Mouse (Mus musculus): ENCODE data around the gene Jaml.

Jaml gene

GRCm38 (mm10) chr9:45042056-45042720 is 36.8 kb upstream of the Jaml start:
- Histone ChIP-seq H3K27me3 (ENCODE audit: insufficient read depth, low read length) (peaks cover 53% of the 10 kb centered on the region), H3K4me1 (replicated peaks; ENCODE audit: low read depth, low read length) (peaks cover 56% of the 10 kb centered on the region), H3K9me3 (ENCODE audit: low read length) (no peaks in the 10 kb centered on the region), H3K4me3 (replicated peaks; ENCODE audit: low read length) (peak overlapping the region; percentile 78), H3K36me3 (ENCODE audit: insufficient read depth, low read length) (peaks cover 10% of the 10 kb centered on the region)
- no peak for TF ChIP-seq POU5F1 (IDR thresholded peaks at IDR 0.05; ENCODE audit: borderline replicate concordance, low read length)
- TF ChIP-seq NANOG (IDR thresholded peaks at IDR 0.05; ENCODE audit: borderline replicate concordance, low read length): no peak
- no peak for TF ChIP-seq CTCF (conservative IDR thresholded peaks at IDR 0.05; ENCODE audit: low read length)

DNA sequence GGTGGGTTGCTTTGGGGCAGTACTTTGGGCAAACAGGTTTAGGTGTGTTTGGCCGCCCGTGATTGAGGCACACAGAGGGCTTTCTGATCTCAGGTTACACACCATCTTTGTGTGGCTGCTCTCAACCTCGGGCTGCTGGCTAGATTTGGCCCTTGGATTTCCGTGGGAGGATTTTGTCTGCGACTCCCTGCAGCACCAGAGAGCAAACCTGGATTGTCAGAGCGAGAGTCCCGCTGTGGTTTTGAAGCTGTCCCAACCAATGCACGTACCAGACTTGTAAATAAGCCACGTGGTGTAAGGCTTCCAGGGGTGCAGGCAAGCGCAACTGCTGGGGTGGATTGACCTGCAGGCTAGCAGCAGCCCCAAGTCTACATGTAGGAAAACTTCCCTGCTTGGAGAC is 36.0 kb upstream of the Jaml start:
- H3K4me1 ChIP-seq (replicated peaks; ENCODE audit: low read depth, low read length): peaks cover 60% of the 10 kb centered on the region
- no peaks in the 10 kb centered on the region for H3K9me3 ChIP-seq (ENCODE audit: low read length)
- peak overlapping the region; percentile 78 for H3K4me3 ChIP-seq (replicated peaks; ENCODE audit: low read length)
- TF ChIP-seq NANOG (IDR thresholded peaks at IDR 0.05; ENCODE audit: borderline replicate concordance, low read length): no peak
- no peak for TF ChIP-seq POU5F1 (IDR thresholded peaks at IDR 0.05; ENCODE audit: borderline replicate concordance, low read length)
- TF ChIP-seq CTCF (conservative IDR thresholded peaks at IDR 0.05; ENCODE audit: low read length): no peak
- peaks cover 48% of the 10 kb centered on the region for H3K27me3 ChIP-seq (ENCODE audit: insufficient read depth, low read length)
- peaks cover 10% of the 10 kb centered on the region for H3K36me3 ChIP-seq (ENCODE audit: insufficient read depth, low read length)

DNA sequence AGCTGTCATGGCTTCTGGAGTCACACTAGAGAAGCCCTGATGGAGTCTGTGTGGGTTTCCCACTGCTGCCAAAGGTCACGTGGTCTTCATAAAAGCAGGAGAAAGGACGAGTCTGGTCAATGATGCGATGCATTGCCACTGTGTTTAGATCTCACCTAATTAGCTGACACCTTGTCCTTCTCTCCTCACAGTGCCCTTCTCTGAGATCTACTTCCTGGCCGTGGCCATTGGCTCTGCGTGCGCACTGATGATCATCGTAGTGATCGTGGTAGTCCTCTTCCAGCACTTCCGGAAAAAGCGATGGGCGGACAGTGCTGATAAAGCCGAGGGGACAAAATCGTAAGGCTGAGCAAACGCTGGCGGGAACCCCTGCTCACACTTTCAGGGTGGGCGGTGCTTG is 32.0 kb upstream of the Jaml start:
- H3K27me3 ChIP-seq (ENCODE audit: insufficient read depth, low read length): peaks cover 19% of the 10 kb centered on the region
- TF ChIP-seq CTCF (conservative IDR thresholded peaks at IDR 0.05; ENCODE audit: low read length) (no peak), POU5F1 (IDR thresholded peaks at IDR 0.05; ENCODE audit: borderline replicate concordance, low read length) (no peak), NANOG (IDR thresholded peaks at IDR 0.05; ENCODE audit: borderline replicate concordance, low read length) (no peak)

GRCm38 (mm10) chr9:45048511-45048910 is 30.5 kb upstream of the Jaml start:
- TF ChIP-seq NANOG (IDR thresholded peaks at IDR 0.05; ENCODE audit: borderline replicate concordance, low read length) (no peak), CTCF (conservative IDR thresholded peaks at IDR 0.05; ENCODE audit: low read length) (peak; percentile 58), POU5F1 (IDR thresholded peaks at IDR 0.05; ENCODE audit: borderline replicate concordance, low read length) (no peak)
- Histone ChIP-seq H3K36me3 (ENCODE audit: insufficient read depth, low read length) (peaks cover 14% of the 10 kb centered on the region), H3K4me1 (replicated peaks; ENCODE audit: low read depth, low read length) (peaks cover 25% of the 10 kb centered on the region), H3K9me3 (ENCODE audit: low read length) (no peaks in the 10 kb centered on the region), H3K27me3 (ENCODE audit: insufficient read depth, low read length) (peaks cover 7% of the 10 kb centered on the region), H3K4me3 (replicated peaks; ENCODE audit: low read length) (no peak overlapping the region)

More for the DNA sequence above, 32.0 kb upstream of the Jaml start:
- H3K4me1 ChIP-seq (replicated peaks; ENCODE audit: low read depth, low read length): peaks cover 40% of the 10 kb centered on the region
- H3K4me3 ChIP-seq (replicated peaks; ENCODE audit: low read length): peak overlapping the region; percentile 32
- H3K36me3 ChIP-seq (ENCODE audit: insufficient read depth, low read length): peaks cover 12% of the 10 kb centered on the region
- no peaks in the 10 kb centered on the region for H3K9me3 ChIP-seq (ENCODE audit: low read length)

GRCm38 (mm10) chr9:45049731-45050130 is 29.3 kb upstream of the Jaml start:
- TF ChIP-seq CTCF (conservative IDR thresholded peaks at IDR 0.05; ENCODE audit: low read length): no peak
- no peak for TF ChIP-seq NANOG (IDR thresholded peaks at IDR 0.05; ENCODE audit: borderline replicate concordance, low read length)
- no peak for TF ChIP-seq POU5F1 (IDR thresholded peaks at IDR 0.05; ENCODE audit: borderline replicate concordance, low read length)
- H3K27me3 ChIP-seq (ENCODE audit: insufficient read depth, low read length): no peaks in the 10 kb centered on the region
- no peak overlapping the region for H3K4me3 ChIP-seq (replicated peaks; ENCODE audit: low read length)
- H3K4me1 ChIP-seq (replicated peaks; ENCODE audit: low read depth, low read length): peaks cover 14% of the 10 kb centered on the region
- peaks cover 10% of the 10 kb centered on the region for H3K36me3 ChIP-seq (ENCODE audit: insufficient read depth, low read length)
- no peaks in the 10 kb centered on the region for H3K9me3 ChIP-seq (ENCODE audit: low read length)

GRCm38 (mm10) chr9:45050301-45050700 is 28.7 kb upstream of the Jaml start:
- Histone ChIP-seq H3K4me3 (replicated peaks; ENCODE audit: low read length) (no peak overlapping the region), H3K4me1 (replicated peaks; ENCODE audit: low read depth, low read length) (peaks cover 12% of the 10 kb centered on the region), H3K36me3 (ENCODE audit: insufficient read depth, low read length) (peaks cover 5% of the 10 kb centered on the region), H3K9me3 (ENCODE audit: low read length) (no peaks in the 10 kb centered on the region), H3K27me3 (ENCODE audit: insufficient read depth, low read length) (no peaks in the 10 kb centered on the region)
- TF ChIP-seq POU5F1 (IDR thresholded peaks at IDR 0.05; ENCODE audit: borderline replicate concordance, low read length): no peak
- no peak for TF ChIP-seq CTCF (conservative IDR thresholded peaks at IDR 0.05; ENCODE audit: low read length)
- no peak for TF ChIP-seq NANOG (IDR thresholded peaks at IDR 0.05; ENCODE audit: borderline replicate concordance, low read length)

DNA sequence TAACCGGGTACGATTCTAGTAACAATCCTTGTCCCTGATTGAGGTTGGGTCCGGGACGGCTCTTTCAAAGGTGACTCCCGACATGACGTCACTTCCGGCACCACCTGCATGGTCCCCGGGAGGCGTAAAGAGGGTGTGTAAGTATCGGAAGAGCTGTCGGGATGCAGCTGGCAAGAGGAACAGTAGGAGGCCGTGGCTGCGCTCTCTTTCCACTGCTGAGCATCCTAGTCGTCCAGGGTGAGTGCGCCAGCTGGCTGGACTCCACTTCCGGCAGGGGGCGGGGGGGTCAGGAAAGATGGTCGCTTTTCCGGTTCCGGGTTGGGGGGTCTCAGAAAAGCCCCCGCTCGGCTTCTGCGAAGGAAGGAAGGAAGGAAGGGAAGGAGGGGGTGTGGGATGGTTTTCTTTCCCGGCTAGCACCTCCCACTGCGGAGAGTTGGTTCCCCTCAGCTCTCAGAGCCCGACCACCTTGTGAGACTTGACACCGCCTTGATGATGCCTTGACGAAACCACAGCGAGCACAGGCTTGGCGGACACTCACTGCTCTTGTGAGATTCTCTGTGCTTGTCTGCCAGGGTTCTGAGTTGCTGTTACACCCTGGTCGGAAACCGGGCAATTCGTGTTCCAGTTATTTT is 23.8 kb upstream of the Jaml start, which contains the start of gene Mpzl3:
Gene Mpzl3 (plus strand): TSS at position 105 of the 632 bp plus-strand sequence.
- Histone ChIP-seq H3K4me1 (replicated peaks; ENCODE audit: low read depth, low read length) (0 out of 2 replicates have a peak, but pooled peaks cover 3% of the 10 kb centered on the region), H3K36me3 (ENCODE audit: insufficient read depth, low read length) (peaks cover 5% of the 10 kb centered on the region), H3K27me3 (ENCODE audit: insufficient read depth, low read length) (no peaks in the 10 kb centered on the region; the same call in 1 of the 2 replicates), H3K9me3 (ENCODE audit: low read length) (no peaks in the 10 kb centered on the region), H3K4me3 (replicated peaks; ENCODE audit: low read length) (peak within 1 kb of the TSS; percentile 81)
- TF ChIP-seq NANOG (IDR thresholded peaks at IDR 0.05; ENCODE audit: borderline replicate concordance, low read length): no peak
- no peak for TF ChIP-seq POU5F1 (IDR thresholded peaks at IDR 0.05; ENCODE audit: borderline replicate concordance, low read length)

GRCm38 (mm10) chr9:45058304-45058940 is 20.6 kb upstream of the Jaml start:
- Histone ChIP-seq H3K36me3 (ENCODE audit: insufficient read depth, low read length) (no peaks in the 10 kb centered on the region), H3K4me3 (replicated peaks; ENCODE audit: low read length) (no peak overlapping the region), H3K9me3 (ENCODE audit: low read length) (no peaks in the 10 kb centered on the region), H3K27me3 (ENCODE audit: insufficient read depth, low read length) (no peaks in the 10 kb centered on the region; the same call in 1 of the 2 replicates), H3K4me1 (replicated peaks; ENCODE audit: low read depth, low read length) (0 out of 2 replicates have a peak, but pooled peaks cover 3% of the 10 kb centered on the region)
- TF ChIP-seq CTCF (conservative IDR thresholded peaks at IDR 0.05; ENCODE audit: low read length) (no peak), POU5F1 (IDR thresholded peaks at IDR 0.05; ENCODE audit: borderline replicate concordance, low read length) (no peak), NANOG (IDR thresholded peaks at IDR 0.05; ENCODE audit: borderline replicate concordance, low read length) (no peak)
